Mouse (Mus musculus): Measurements from ENCODE around the gene Olfr1466. TPM values are rescaled to one million over a fixed set of nuclear protein-coding genes. Genes with fewer than 3 reads are reported as not detected.

The Olfr1466 gene
- polyA plus RNA-seq (2017; shearing (Covaris generic)), result not detected

DNA sequence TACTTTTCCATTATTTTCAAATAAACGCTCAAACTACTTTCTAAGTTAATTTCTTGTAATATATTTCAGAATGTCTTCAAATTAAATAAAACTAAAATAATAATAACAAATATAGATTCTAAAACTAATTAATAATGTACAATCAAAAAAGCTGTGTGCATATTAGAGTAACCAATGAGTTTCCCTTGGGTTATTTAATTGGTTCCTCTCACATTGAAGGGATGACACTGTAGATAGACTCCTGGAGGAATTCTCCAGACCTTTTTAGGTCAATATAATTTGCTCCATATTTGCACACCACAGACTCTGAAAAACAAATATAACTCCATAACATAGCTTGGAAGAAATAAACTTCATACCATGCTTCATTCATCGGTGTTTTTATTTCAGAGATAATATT lies at the start of gene Olfr1466:
TSS of gene Olfr1466 (plus strand) at position 301 of the 400 bp plus-strand sequence.
- no peak for ATAC-seq

DNA sequence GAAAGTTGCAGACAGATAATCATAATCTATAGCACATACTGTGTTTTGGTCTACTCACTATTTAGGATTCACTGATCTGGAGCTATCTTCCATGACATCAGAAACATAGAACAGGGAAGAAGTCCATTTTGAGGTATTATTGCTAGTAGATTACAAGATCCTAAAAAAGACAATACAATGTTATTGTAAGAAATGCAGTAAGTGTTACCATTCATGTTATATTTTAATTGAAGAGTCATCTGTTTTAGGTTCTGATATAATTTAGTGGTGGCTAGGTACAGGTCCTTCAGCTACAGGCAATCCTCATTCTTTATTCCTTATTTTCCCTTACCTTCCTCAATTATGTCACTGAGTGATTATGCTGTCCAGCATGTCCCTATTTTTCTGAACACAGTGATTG lies 23.2 kb upstream of the Olfr1466 start, which contains the start of gene Olfr1465:
TSS of gene Olfr1465 (minus strand) at position 101 of the 400 bp plus-strand sequence.
- no peak for ATAC-seq

DNA sequence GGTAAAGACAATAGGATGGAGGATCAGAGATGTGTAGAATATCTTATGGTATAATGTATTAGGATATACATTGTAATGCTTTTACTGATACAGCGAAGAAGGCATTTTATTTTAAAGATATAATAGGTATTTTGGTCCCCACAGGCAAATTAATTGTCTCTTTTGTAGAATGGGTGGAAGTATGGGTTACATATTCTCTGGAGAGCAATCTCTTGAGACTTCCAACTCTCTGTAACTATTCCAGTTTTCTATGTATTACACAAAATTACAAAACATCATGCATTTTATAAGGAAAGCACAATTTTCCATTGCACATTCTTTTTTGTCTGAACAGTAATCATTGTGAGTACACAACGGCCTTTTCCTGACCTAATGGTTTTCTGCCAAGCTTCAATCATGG lies 23.3 kb downstream of the Olfr1466 start, which contains the start of gene Olfr1467:
TSS of gene Olfr1467 (plus strand) at position 301 of the 400 bp plus-strand sequence.
- no peak for ATAC-seq

Other genes starting within 250 kb of the Olfr1466 start
- gene Olfr1457, start 241.0 kb upstream of the Olfr1466 start, polyA plus RNA-seq (2017; shearing (Covaris generic)), result not detected
- gene Olfr1458, start 232.1 kb upstream of the Olfr1466 start, polyA plus RNA-seq (2017; shearing (Covaris generic)), result not detected
- under 1 TPM in 1 of 2 experiments, not detected in 1; 0.05 TPM for gene Olfr1459, start 189.3 kb upstream of the Olfr1466 start, polyA plus RNA-seq (2017; shearing (Covaris generic))
- not detected for gene Olfr1461, start 175.9 kb upstream of the Olfr1466 start, polyA plus RNA-seq (2017; shearing (Covaris generic))
- not detected for gene Olfr1462, start 153.1 kb upstream of the Olfr1466 start, polyA plus RNA-seq (2017; shearing (Covaris generic))
- not detected for gene Olfr1463, start 107.5 kb upstream of the Olfr1466 start, polyA plus RNA-seq (2017; shearing (Covaris generic))
- not detected for gene Olfr1465, start 23.3 kb upstream of the Olfr1466 start, polyA plus RNA-seq (2017; shearing (Covaris generic))
- not detected for gene Olfr1467, start 23.4 kb downstream of the Olfr1466 start, polyA plus RNA-seq (2017; shearing (Covaris generic))
- gene Olfr1469, start 69.0 kb downstream of the Olfr1466 start, polyA plus RNA-seq (2017; shearing (Covaris generic)), result not detected
- gene Olfr1471, start 104.5 kb downstream of the Olfr1466 start, polyA plus RNA-seq (2017; shearing (Covaris generic)), result not detected
- gene Olfr1472, start 117.2 kb downstream of the Olfr1466 start, polyA plus RNA-seq (2017; shearing (Covaris generic)), result not detected
- gene Olfr1474, start 130.7 kb downstream of the Olfr1466 start, polyA plus RNA-seq (2017; shearing (Covaris generic)), result not detected
- not detected for gene Olfr1475, start 141.3 kb downstream of the Olfr1466 start, polyA plus RNA-seq (2017; shearing (Covaris generic))
- gene Olfr1477, start 161.7 kb downstream of the Olfr1466 start, polyA plus RNA-seq (2017; shearing (Covaris generic)), result not detected
- not detected for gene Olfr1480, start 189.1 kb downstream of the Olfr1466 start, polyA plus RNA-seq (2017; shearing (Covaris generic))
- gene Olfr1484, start 244.6 kb downstream of the Olfr1466 start, polyA plus RNA-seq (2017; shearing (Covaris generic)), result not detected

Data from CD4-positive, CD25-positive, alpha-beta regulatory T cell, adult 4 months (primary cell).